Mouse (Mus musculus) E14TG2a.4 (cell line): Measurements from ENCODE around the gene Specc1.

ENCODE experiments used
- CTCF ChIP-seq: conservative IDR thresholded peaks from 2 replicates; pipeline ENCODE4 v1.5.1; 2014; ENCODE audit warnings: low read length
- NANOG ChIP-seq: IDR thresholded peaks from 2 replicates; pipeline ENCODE4 v1.6.1; 2014; ENCODE audit warnings: borderline replicate concordance, low read length, mixed read lengths
- POU5F1 ChIP-seq: IDR thresholded peaks from 2 replicates; pipeline ENCODE4 v1.6.1; 2014; ENCODE audit warnings: low read length, borderline replicate concordance

GRCm38 (mm10) chr11:62130191-62130590, 173.6 kb downstream of the Specc1 start:
- TF ChIP-seq CTCF (no peak), POU5F1 (no peak), NANOG (no peak)
